Mouse (Mus musculus): ENCODE results near the gene Mcoln2. TPM values are rescaled to one million over a fixed set of nuclear protein-coding genes. Genes with fewer than 3 reads are reported as not detected.

Gene Mcoln2
- total and polyA plus RNA-seq, 3 experiments = 0.10 to 0.42 TPM; not detected in 1

DNA sequence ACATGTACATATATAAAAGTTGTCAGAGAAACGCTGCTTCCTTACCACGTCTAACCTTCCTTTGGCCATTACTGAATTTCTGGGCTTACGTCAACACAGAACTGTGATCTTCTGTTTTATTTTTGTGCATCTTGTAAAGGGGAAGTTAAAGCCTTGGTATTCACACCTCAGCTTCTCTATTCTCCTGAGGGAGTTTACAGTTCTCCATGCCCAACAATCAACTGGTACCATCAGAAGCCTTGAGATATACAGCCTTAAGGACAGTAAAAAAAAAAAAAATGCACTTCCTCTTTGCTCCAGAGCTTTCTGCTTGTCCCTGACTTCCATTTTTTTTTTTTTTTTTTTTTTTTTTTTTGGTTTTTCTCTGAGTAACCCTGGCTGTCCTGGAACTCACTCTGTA is 66.9 kb downstream of the Mcoln2 start:
- TF ChIP-seq ZNF384 (IDR thresholded peaks at IDR 0.05; ENCODE audit: low read depth, low read length) (peak; percentile 96), TBP (IDR thresholded peaks at IDR 0.05; ENCODE audit: low read depth, low read length) (no peak), GATA1 (IDR thresholded peaks at IDR 0.05; ENCODE audit: low read depth, low read length) (peak; percentile 36), EP300 (IDR thresholded peaks at IDR 0.05; ENCODE audit: low read depth in 1 of 2, low read length in 2 of 2) (peak in 1 of 2 experiments; percentile 51; a peak in 2 of 4 replicates), JUND (IDR thresholded peaks at IDR 0.05; ENCODE audit: low read depth, low read length) (no peak)
- H3K36me3 ChIP-seq (ENCODE audit: control insufficient read depth in 1 of 2, insufficient read depth in 2 of 2, low read length in 2 of 2) = no peaks in the 10 kb centered on the region; a peak in 1 of 4 replicates

DNA sequence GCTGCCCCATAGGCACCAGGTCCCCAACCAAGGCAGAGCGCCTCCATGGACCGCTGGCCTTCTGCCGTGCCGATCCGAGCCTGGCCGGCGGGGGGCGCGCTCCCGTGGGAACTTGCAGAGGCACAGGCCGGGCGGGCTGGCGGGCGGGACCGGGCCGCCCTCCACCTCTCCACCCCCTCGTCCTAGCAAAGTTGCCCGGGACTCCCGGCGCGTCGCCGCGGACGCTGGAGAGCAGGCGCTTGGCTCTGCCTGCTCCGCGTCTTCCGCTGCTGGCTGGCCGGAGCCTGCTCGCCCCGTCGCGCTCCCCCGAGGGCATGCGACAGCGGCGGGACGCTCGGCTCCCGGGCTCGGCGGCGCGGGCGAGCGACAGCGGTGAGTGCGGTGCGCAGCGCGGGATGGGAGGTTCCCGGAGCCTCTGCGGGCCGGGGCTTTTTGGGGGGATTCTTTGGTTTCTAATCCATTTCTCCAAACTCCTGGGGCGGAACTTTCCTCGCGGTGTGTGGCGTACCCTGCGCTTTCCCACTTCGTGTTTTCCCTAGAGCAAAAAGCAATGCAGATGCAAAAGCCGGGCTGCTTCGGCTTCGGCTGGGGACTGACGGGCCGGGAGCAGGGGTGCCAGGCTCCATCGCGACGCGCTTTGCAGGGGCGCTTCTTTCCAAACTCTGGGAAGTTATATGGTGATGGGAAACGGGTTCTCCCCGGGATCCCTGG is 71.3 kb downstream of the Mcoln2 start, which contains the start of gene Lpar3:
Lpar3 (plus strand) TSS at position 188 of the 711 bp plus-strand sequence.
- H3K4me3 ChIP-seq (ENCODE audit: control insufficient read depth in 1 of 2, insufficient read depth in 1 of 2, low read depth in 2 of 2, low read length in 2 of 2) = no peak within 1 kb of the TSS
- H3K4me1 ChIP-seq (ENCODE audit: control insufficient read depth in 1 of 2, insufficient read depth in 2 of 2, low read length in 2 of 2) = no peaks in the 10 kb centered on the region
- DNase-seq (ENCODE audit: low read depth, low spot score) = no peak
- H3K9me3 ChIP-seq (replicated peaks; ENCODE audit: insufficient read depth, low read length) = no peaks in the 10 kb centered on the region
- H3K27ac ChIP-seq (ENCODE audit: control insufficient read depth, low read depth, low read length) = no peak within 1 kb of the TSS
- H3K79me2 ChIP-seq (ENCODE audit: control insufficient read depth, insufficient read depth, low read length, poor library complexity) = no peaks in the 10 kb centered on the region
- H3K9ac ChIP-seq (ENCODE audit: control insufficient read depth, low read depth, low read length, poor library complexity, severe bottlenecking) = no peak within 1 kb of the TSS
- H3K27me3 ChIP-seq (ENCODE audit: control insufficient read depth in 1 of 2, insufficient read depth in 2 of 2, low read length in 2 of 2) = no peaks in the 10 kb centered on the region
- TF ChIP-seq HCFC1 (IDR thresholded peaks at IDR 0.05; ENCODE audit: low read depth, low read length) (no peak), TAL1 (IDR thresholded peaks at IDR 0.05; ENCODE audit: low read length) (no peak), NRF1 (IDR thresholded peaks at IDR 0.05; ENCODE audit: insufficient read depth, low read depth, low read length, poor library complexity, severe bottlenecking) (no peak), JUND (IDR thresholded peaks at IDR 0.05; ENCODE audit: low read depth, low read length) (no peak), MYC (IDR thresholded peaks at IDR 0.05; ENCODE audit: low read depth, low read length) (no peak), GABPA (IDR thresholded peaks at IDR 0.05; ENCODE audit: low read depth, low read length) (no peak), TBP (IDR thresholded peaks at IDR 0.05; ENCODE audit: low read depth, low read length) (no peak), MXI1 (IDR thresholded peaks at IDR 0.05; ENCODE audit: low read depth, low read length) (no peak), NELFE (IDR thresholded peaks at IDR 0.05; ENCODE audit: low read depth, low read length) (no peak), USF1 (IDR thresholded peaks at IDR 0.05; ENCODE audit: low read depth, low read length) (no peak), SIN3A (IDR thresholded peaks at IDR 0.05; ENCODE audit: low read length) (no peak), RCOR1 (IDR thresholded peaks at IDR 0.05; ENCODE audit: low read depth, low read length) (no peak), CHD1 (IDR thresholded peaks at IDR 0.05; ENCODE audit: low read depth, low read length) (no peak), ZNF384 (IDR thresholded peaks at IDR 0.05; ENCODE audit: low read depth, low read length) (no peak), CHD2 (IDR thresholded peaks at IDR 0.05; ENCODE audit: low read length) (no peak), MAFK (IDR thresholded peaks at IDR 0.05; ENCODE audit: borderline replicate concordance, low read depth, low read length) (no peak), GATA1 (IDR thresholded peaks at IDR 0.05; ENCODE audit: low read depth, low read length) (no peak), MYB (IDR thresholded peaks at IDR 0.05; ENCODE audit: low read depth, low read length) (no peak), POLR2A (IDR thresholded peaks at IDR 0.05; ENCODE audit: control insufficient read depth in 1 of 2, insufficient read depth in 1 of 2, low read depth in 1 of 2, low read length in 2 of 2, poor library complexity in 1 of 2) (no peak)
- no peaks in the 10 kb centered on the region; a peak in 1 of 4 replicates for H3K36me3 ChIP-seq (ENCODE audit: control insufficient read depth in 1 of 2, insufficient read depth in 2 of 2, low read length in 2 of 2)

More for the DNA sequence above, 66.9 kb downstream of the Mcoln2 start:
- Histone ChIP-seq H3K9ac (ENCODE audit: control insufficient read depth, low read depth, low read length, poor library complexity, severe bottlenecking) (no peak overlapping the region), H3K79me2 (ENCODE audit: control insufficient read depth, insufficient read depth, low read length, poor library complexity) (no peaks in the 10 kb centered on the region), H3K9me3 (replicated peaks; ENCODE audit: insufficient read depth, low read length) (no peaks in the 10 kb centered on the region), H3K27ac (ENCODE audit: control insufficient read depth, low read depth, low read length) (no peak overlapping the region), H3K27me3 (ENCODE audit: control insufficient read depth in 1 of 2, insufficient read depth in 2 of 2, low read length in 2 of 2) (no peaks in the 10 kb centered on the region; a peak in 2 of 4 replicates), H3K4me3 (ENCODE audit: control insufficient read depth in 1 of 2, insufficient read depth in 1 of 2, low read depth in 2 of 2, low read length in 2 of 2) (no peak overlapping the region), H3K4me1 (ENCODE audit: control insufficient read depth in 1 of 2, insufficient read depth in 2 of 2, low read length in 2 of 2) (no peaks in the 10 kb centered on the region)
- DNase-seq (ENCODE audit: low read depth, low spot score) = peak; percentile 62
